Mouse (Mus musculus) T-helper 1 cell (primary cell): Measurements from ENCODE around the gene Tmcc1.

Experiments used
- in situ Hi-C: fragments of 300-600 bp; cut with MboI, MseI; formaldehyde crosslinking; loops from one replicate; pipeline ENCODE4 v1.15.1; 2025; ENCODE audit warnings: high pct_unique_total_duplicates

Gene Tmcc1

DNA sequence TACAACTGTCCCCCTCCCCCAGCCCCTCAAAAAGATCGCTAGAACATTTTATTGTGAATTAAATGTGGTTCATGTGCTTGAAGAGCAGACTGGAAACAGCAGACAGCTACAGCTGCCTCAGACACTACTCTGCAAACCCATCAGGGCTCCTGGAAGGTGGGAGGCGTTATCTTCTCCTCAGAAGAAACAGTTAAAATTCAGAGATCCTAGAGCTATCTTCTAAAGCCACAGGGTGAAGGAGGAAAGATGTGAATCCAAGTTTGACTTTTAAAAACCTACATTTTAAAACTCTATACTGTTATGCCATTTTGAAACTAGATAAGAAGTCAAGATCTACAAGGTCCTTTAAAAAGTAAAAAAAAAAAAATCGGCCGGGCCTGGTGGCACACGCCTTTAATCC is 162.2 kb downstream of the Tmcc1 start:
- in situ Hi-C loops = loop anchor here (25.0 kb wide), 1 partner anchor 531 kb away; the partner anchor contains the start of genes Gm5580 and Olfr214

- in situ Hi-C loops = loop anchor here (25.0 kb wide), 1 partner anchor 538 kb away; the partner anchor contains the start of genes Gm5580 and Olfr214
These were observed 168.6 kb downstream of the Tmcc1 start for GRCm38 (mm10) chr6:116024666-116025065.

- in situ Hi-C loops = no loop called here
These were observed 171.3 kb downstream of the Tmcc1 start for GRCm38 (mm10) chr6:116021961-116022485.

DNA sequence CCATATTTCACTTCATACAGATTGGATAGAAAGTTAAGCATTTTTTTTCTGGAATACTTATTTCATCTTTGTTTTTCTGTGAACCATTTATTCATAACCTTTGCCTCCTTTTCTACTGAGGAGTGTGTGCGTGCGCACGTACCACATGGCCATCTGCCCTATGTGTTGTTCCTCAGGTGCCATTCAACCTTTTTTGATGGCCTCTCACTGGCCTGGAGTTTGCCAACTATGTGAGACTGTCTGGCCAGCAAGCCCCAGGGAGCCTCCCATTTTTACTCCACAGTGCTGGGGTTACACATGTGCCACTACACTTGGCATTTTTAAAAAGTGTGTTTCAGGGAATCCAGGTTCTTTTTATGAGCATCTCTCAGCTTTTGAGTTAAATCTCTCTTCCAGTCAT is 177.4 kb downstream of the Tmcc1 start:
- in situ Hi-C loops = no loop called here

DNA sequence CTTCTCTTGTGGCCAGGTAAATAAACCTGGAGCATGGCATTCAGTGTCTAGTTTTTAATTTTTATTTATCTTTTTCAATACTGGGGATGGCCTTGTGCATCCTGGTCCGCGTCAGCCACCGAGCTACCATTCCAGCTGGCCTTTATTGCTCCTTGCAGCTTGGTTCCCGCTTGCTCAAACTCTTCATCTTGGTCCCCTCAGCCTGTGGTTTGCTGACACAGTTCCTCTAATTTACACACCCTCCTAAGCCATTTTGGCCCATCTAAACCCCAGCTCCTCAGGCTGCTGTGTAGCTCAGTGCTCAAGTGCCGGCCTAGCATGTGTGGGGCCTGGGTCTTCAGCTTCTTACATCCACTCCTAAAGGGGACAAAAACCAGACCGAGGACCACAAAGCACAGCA is 179.2 kb downstream of the Tmcc1 start:
- in situ Hi-C loops = no loop called here

DNA sequence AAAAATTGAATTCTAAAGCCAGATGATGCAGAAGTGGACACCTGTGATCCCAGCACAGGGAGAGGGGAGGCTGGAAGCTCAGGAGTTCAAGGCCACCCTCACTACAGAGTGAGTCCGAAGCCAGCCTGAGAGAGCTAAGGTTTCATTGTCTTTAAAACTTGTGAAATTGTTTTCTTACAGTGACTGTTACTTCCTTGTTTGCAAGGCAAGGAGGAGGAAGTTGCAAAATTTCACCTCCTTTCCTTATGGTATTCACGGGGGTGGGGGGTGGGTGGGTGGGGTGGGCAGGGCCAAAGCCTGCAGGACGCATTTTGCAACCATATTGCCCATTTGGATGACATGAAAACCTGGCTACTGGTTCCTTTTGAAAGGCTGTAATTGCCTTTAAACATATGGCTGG is 179.6 kb downstream of the Tmcc1 start:
- in situ Hi-C loops = no loop called here

DNA sequence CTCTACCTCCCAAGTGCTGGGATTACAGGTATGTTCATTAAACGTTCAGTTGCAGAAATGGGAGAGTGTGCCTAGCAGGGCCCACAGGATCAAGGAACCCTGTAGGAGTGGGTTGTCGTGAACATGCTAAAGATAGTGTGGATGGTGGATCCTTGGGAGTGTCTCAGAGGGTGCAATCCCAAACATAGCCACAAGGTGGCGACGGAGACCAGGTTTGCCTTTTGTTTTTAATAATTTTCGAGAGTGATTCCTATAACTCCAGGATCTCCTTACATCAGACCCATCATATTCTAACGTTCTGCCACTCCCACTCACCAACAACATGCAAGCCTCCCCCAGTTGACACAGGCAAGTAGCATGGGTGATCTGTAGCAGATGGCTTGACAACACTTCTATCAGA is 182.7 kb downstream of the Tmcc1 start:
- in situ Hi-C loops = no loop called here

GRCm38 (mm10) chr6:116009426-116009825 is 183.9 kb downstream of the Tmcc1 start:
- in situ Hi-C loops = loop anchor here (5.0 kb wide), 2 partner anchors 117 to 123 kb away; no protein-coding TSS in a partner anchor

DNA sequence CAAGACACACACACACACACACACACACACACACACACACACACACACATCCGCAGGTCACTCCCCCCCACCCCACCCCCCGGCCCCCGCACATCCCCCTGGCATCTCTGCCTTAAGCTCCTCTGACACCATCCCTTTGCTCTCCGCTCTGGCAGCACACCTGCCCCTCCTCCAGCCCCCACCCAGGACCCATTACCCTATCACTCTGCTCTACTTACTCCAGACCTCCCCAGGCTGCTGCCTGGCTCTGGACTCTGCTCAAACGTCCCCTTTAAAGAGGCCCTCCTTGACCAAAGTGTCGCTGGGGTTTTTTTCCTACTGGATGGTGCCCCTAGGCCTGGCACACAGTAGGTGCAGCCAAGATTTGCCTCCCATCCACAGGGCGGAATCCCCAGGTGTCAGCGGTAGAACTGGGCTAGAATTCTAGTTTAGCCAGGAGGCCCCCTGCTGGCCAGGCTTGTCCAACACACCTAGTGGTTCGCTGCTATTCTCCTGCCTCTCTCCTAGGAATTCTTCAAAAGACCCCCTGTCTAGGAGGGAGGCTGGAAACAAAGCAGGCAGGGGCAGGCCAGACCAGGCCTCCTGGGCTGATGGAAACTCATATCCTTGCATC is 185.6 kb downstream of the Tmcc1 start:
- in situ Hi-C loops = loop anchor here (5.0 kb wide), 2 partner anchors 115 to 125 kb away; no protein-coding TSS in a partner anchor

GRCm38 (mm10) chr6:116006731-116007130 is 186.6 kb downstream of the Tmcc1 start:
- in situ Hi-C loops = loop anchor here (5.0 kb wide), 2 partner anchors 114 to 126 kb away; no protein-coding TSS in a partner anchor

DNA sequence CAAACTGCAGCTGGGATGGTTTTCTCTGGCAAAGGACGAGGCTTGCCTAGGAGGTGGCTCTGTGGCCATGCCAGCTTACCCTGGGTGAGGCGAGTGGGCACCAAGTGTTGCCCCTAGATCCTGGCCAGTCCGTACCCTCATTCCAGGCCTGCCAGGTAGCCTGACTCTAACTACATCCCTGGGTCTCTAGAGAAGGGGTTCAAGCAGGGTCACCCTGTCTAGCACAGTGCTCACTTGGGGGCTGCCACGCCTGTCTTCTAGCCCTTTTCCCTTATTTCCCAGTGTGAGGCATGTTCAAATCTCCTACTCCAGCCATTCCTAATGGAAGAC is 187.4 kb downstream of the Tmcc1 start:
- in situ Hi-C loops = loop anchor here (5.0 kb wide), 2 partner anchors 114 to 126 kb away; no protein-coding TSS in a partner anchor

DNA sequence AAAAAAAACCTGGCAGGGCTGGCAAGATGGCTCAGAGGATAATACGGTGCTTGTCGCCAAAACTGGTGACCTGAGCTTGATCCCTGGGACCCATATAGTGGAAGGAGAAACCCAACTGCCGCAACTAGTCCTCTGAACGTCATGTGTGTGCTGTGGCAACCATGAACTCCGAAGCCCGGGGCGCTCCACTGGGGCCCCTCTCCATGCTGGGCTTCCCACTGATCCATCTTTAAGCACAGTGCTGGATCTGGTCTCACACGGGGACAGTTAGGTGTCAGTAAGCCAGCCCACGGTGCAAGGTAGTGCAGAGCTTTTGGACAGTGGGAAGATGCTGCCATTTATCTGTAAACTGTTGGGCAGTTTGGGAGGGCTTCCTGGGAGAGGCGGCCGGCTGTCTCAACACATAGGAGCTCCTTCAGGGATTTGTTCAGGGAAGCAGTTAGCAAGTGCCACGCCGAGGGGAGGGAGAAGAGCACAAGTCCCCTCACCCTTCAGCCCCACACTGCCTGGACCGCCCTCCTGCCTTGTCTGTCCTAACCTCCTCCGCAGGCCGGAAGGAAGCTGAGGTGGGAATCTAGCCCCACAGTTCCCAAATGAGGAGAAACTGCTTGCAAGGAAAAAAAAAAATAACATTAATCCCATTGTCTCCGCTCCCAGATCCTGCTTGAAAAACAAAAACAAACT is 187.9 kb downstream of the Tmcc1 start:
- in situ Hi-C loops = loop anchor here (5.0 kb wide), 2 partner anchors 113 to 127 kb away; no protein-coding TSS in a partner anchor

DNA sequence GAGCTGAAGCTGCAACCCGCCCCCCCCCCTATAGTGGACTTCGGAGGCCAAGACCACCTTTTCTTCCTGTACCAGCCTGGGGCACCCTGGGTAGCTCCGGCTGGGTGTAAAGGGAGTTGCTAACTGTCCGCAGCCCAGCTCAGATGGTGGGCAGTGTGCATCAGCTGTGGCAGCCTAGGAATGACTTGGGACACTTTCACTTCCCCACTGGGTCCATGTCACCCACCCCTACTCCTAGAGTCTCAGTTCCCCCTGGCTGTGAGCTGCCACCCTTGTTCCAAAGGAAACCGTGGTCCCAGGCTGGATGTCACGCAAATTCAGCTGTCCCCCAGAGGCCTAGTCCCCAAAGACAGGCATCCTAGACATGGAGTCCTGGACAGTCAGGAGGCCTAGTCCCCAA is 188.6 kb downstream of the Tmcc1 start:
- in situ Hi-C loops = loop anchor here (5.0 kb wide), 2 partner anchors 112 to 128 kb away; no protein-coding TSS in a partner anchor

GRCm38 (mm10) chr6:116004069-116004468 is 189.2 kb downstream of the Tmcc1 start:
- in situ Hi-C loops = no loop called here

DNA sequence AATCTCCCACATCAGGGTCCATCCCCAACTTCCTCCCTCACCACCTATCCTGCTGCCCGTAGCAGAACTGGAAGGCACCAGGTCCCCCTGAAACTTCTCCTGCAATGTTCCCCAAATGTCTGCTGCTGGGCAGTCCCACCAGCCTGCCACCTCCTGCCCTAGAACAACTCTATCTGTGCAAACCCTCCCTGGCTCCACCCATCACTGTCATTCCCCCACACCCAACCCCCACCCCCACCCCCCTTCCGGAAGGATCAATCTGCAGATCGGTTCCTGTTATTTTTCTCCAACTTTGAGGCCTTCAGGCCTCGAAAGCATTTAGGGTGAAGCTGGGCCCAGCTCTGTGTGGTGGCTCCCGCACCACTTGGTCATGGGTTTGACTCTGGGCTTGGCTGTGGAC is 189.8 kb downstream of the Tmcc1 start:
- in situ Hi-C loops = no loop called here

- in situ Hi-C loops = no loop called here
These were observed 190.8 kb downstream of the Tmcc1 start for GRCm38 (mm10) chr6:116002311-116003104.

DNA sequence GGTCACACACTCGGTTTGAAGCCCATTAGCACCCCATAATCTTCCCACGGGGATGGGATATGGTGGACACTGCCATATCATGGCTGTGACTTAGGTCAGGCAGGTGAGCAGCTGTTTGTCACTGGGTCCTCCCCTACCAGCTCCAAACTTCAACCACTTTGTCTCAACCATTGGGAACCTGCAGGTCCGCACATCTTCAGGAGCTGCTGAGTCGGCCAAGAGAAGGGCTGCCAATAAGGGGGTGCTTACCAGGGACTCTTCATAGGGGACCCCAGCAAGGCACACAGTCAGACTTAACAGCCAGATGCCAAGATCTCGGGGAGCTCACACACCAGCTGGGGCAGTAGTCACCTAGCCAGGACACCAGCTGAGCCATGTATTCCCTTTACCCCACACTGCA is 192.4 kb downstream of the Tmcc1 start:
- in situ Hi-C loops = no loop called here

DNA sequence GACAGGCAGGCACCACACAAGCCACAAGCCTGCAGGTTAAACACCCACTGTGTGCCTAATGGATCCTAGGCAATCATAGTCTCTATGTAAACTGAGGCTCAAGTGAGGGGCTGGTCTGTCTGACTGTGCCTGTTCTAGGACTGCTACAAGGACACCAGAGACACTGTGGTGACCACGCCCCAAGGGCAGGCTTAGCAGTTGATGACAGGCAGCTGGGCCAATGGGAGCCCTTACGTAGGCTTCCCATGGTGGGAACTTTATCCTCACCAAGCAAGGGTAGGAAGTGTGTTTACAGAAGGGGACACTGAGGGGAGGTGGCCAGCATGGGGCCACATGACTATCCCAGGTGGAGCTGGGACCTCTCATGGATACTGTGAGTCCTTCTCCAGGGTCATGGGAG is 194.1 kb downstream of the Tmcc1 start:
- in situ Hi-C loops = no loop called here

GRCm38 (mm10) chr6:115998758-115999157 is 194.5 kb downstream of the Tmcc1 start:
- in situ Hi-C loops = no loop called here

DNA sequence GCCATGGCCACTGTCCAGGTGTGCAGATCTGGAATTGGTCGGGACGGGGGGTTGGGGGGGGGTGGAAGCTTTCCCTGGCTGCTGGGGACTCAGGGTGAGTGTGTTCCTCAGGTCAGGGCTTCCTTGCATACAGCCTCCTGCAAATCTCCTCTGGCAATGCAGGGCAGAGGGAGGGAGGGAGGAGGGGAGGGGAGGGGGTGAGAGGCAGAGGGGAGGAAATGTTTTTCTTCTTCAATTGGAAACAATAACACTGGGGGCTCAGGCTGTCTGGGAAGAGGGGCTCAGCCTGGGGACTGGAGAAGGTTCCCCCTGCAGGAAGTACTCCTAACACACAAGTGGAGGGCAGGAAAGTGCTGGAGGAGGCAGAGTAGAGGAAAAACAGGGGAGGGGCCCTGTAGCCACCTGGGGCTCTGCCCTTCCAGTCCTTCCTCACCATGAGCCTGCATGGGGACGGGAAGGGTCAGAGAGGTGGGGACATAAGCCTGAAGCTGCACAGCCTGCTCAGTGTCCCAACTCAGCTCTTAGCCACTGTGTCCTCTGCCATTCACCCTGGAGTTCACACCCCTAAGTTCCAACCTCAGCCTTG is 195.5 kb downstream of the Tmcc1 start:
- in situ Hi-C loops = no loop called here

DNA sequence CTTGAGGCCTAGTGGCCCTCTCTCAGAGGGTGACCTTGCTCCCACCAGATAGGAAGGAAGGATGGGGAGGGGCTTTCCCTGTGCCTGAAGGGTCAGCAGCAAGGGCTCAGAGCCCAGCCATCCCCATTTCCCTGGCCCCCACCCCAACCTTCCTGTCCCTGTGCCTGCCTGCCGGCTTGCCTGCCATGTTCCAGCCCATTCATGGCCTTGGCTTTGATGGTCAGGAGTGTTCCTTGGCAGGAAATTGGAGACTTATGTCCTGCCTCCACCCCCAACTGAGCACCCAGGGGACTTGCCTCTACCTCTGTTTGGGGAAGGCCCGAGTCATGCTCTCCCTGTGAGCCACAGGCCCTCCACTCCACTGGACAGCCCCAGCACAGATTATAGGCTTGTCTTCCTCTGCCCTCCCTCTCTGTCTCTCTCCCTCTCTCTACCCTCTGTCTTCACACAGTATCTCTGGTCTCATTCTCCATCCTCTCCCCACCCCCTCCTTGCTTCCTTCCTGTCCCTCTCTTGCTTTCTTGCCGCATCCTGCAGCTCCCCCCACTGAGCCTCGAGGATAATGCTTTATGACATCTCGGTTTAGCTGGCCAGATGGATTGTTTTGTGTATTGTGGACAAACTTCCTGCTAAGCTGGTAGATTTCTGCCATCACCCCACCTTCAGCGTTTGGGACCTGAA is 197.0 kb downstream of the Tmcc1 start:
- in situ Hi-C loops = no loop called here
